In the genomic region with DNA sequence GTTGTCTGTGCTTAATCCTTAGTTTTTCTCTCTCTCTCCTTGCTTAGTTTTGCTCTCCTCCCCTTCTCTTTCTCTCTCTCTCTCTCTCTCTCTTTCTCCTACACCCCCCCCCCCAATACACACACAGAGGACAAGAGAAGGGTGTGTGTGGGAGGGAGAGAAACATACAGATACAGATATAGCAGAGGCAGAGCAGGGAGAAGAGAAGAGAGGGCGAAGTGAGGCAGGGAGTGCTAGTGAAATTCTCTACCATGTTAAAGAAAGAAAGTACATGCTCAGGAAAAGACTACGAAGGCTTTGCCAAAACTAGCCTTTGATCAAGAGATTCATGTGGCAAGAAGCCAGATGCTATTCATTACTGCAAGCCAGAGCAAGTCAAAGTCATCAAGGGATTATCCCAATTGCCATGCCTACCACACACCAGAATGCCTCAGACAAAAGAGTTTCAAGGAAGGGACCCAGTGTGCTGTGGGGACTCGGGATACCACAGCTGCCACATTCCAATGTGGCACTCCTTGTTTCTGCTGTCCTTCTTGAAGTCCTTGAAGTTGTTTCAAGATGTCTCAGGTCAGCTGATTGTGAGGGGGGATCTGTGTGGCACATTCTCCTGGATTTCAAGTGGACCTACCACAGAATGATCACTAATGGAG, we compare ENCODE assay signal across 13 mouse cellular contexts. TPM values are rescaled to one million over a fixed set of nuclear protein-coding genes. Genes with fewer than 3 reads are reported as not detected.
A peak's percentile ranks its signal among the peaks of the same experiment; 100 is the strongest.
DNase-seq lines count a peak whose midpoint lies in the region; ATAC-seq and TF ChIP-seq lines count a peak whose summit lies in the region.
"Had no signal": no experiment of that assay in that cellular context is flagged by ENCODE, and none has a peak within 500 bp of the region (broad histone marks: within the 10 kb centered on the region; RNA-seq: fewer than 3 reads in every experiment).

A gene (plus strand): TSS at position 520 of the 650 bp plus-strand sequence.

- no peaks in the 10 kb centered on the region for H3K4me1 ChIP-seq in kidney, embryonic 15.5 days
- no peaks in the 10 kb centered on the region for H3K4me1 ChIP-seq in midbrain, embryonic 16.5 days (ENCODE audit: control insufficient read depth, insufficient read depth, low read length)

- DNase-seq in adrenal gland, postnatal 14 days = peak; percentile 24
- DNase-seq in adrenal gland, postnatal 25 days = no peak
- no peak for DNase-seq in kidney, postnatal 4 days
- DNase-seq in brain, embryonic 14.5 days (ENCODE audit: low read depth) = peak; percentile 86
- no peak for DNase-seq in MN1 (ENCODE audit: low spot score)
- DNase-seq in gastrocnemius, postnatal 4 days (ENCODE audit: low spot score in 2 of 2) = no peak
- DNase-seq: layer of hippocampus, postnatal 36 days had no signal

- H3K36me3 ChIP-seq in kidney, embryonic 15.5 days = no peaks in the 10 kb centered on the region
- no peaks in the 10 kb centered on the region for H3K36me3 ChIP-seq in midbrain, embryonic 16.5 days (ENCODE audit: control insufficient read depth, insufficient read depth, low read length)

- H3K27me3 ChIP-seq in kidney, embryonic 15.5 days = no peaks in the 10 kb centered on the region
- no peaks in the 10 kb centered on the region for H3K27me3 ChIP-seq in midbrain, embryonic 16.5 days (ENCODE audit: control insufficient read depth, insufficient read depth, low read depth, low read length)

- no peak within 1 kb of the TSS for H3K9ac ChIP-seq in kidney, embryonic 15.5 days
- H3K9ac ChIP-seq in midbrain, embryonic 16.5 days (ENCODE audit: low read depth, low read length) = no peak within 1 kb of the TSS

- no peak within 1 kb of the TSS for H3K27ac ChIP-seq in kidney, embryonic 15.5 days
- no peak within 1 kb of the TSS for H3K27ac ChIP-seq in midbrain, embryonic 16.5 days (ENCODE audit: low read length)

- ATAC-seq in kidney, embryonic 15.5 days (replicated peaks; ENCODE audit: low FRiP score) = no peak
- peak; percentile 77 for ATAC-seq in midbrain, embryonic 16.5 days

- no peak within 1 kb of the TSS for H3K4me3 ChIP-seq in kidney, embryonic 15.5 days (replicated peaks)
- H3K4me3 ChIP-seq in midbrain, embryonic 16.5 days (ENCODE audit: low read depth, low read length) = no peak within 1 kb of the TSS

- TF ChIP-seq POLR2A in brain, embryonic 14.5 days (IDR thresholded peaks at IDR 0.05; ENCODE audit: borderline replicate concordance, extremely low read depth, insufficient read depth, insufficient read length, poor library complexity, severe bottlenecking) = no peak

- WGBS in kidney, embryonic 15.5 days = 69% methylated on average over 3 of the region's 3 CpGs
- WGBS in midbrain, embryonic 16.5 days = 26% methylated on average over 3 of the region's 3 CpGs

- H3K4me2 ChIP-seq in kidney, embryonic 15.5 days = peak within 1 kb of the TSS; percentile 43
- peak within 1 kb of the TSS; percentile 36 for H3K4me2 ChIP-seq in midbrain, embryonic 16.5 days (ENCODE audit: low read length)

- no peaks in the 10 kb centered on the region for H3K9me3 ChIP-seq in kidney, embryonic 15.5 days (replicated peaks)
- H3K9me3 ChIP-seq in midbrain, embryonic 16.5 days (replicated peaks; ENCODE audit: control insufficient read depth, low read length, poor library complexity, severe bottlenecking) = no peaks in the 10 kb centered on the region

- no peak for TF ChIP-seq CTCF in brain, embryonic 14.5 days (IDR thresholded peaks at IDR 0.05; ENCODE audit: borderline replicate concordance, extremely low read depth, insufficient read depth, insufficient read length)

RNA-seq across cellular contexts. Expression of the gene that starts here (rescaled TPM):
- 0.23 and 0.41 TPM in 2 replicates for total RNA-seq in adrenal gland, postnatal 14 days (2021)
- total RNA-seq in adrenal gland, postnatal 25 days (2021) = 0.52 and 1.1 TPM in 2 replicates
- polyA plus RNA-seq in kidney, embryonic 15.5 days (2015; fragmentation: Nextera tagmentation; extraction: Ambion mirVana) = not detected in 2 replicates
- polyA plus RNA-seq in brain, embryonic 14.5 days (2012; rRNA removed) = 0.98 and 3.3 TPM in 2 replicates
- 3.2 and 4.3 TPM in 2 replicates for polyA plus RNA-seq in midbrain, embryonic 16.5 days (2015; fragmentation: Nextera tagmentation; extraction: Ambion mirVana)
- total RNA-seq in gastrocnemius, postnatal 4 days (2021) = under 1 TPM; 0.22 to 0.36 TPM
- total RNA-seq: common myeloid progenitor, adult 5-6 weeks; granulocyte monocyte progenitor cell, adult 5-6 weeks; megakaryocyte-erythroid progenitor cell, adult 5-6 weeks had no signal
- polyA plus RNA-seq: small intestine, adult 2 months had no signal

Comparison
In these comparisons a context has a peak if more than half of its experiments do, and no peak if none do; other contexts are left out.
1. Peak in DNase-seq in adrenal gland, postnatal 14 days; RNA of the gene not detected or under 1 TPM.